In genomic region chr9:123814821-123815220, GRCm38 (mm10) we compare ENCODE assay signal across 24 mouse cellular contexts. TPM values are rescaled to one million over a fixed set of nuclear protein-coding genes. Genes with fewer than 3 reads are reported as not detected.
A peak's percentile ranks its signal among the peaks of the same experiment; 100 is the strongest.
DNase-seq lines count a peak whose midpoint lies in the region; ATAC-seq and TF ChIP-seq lines count a peak whose summit lies in the region.
"Had no signal": no experiment of that assay in that cellular context is flagged by ENCODE, and none has a peak within 500 bp of the region (broad histone marks: within the 10 kb centered on the region; RNA-seq: fewer than 3 reads in every experiment).

No protein-coding gene starts in this region.

- ATAC-seq in cerebellum, adult (ENCODE audit: insufficient number of reproducible peaks, low FRiP score, low TSS enrichment), result 0 out of 2 replicates have a peak, but pooled peaks have one; percentile 49
- ATAC-seq in erythroblast, adult 5-6 weeks (replicated peaks; ENCODE audit: low FRiP score, poor library complexity, severe bottlenecking), result no peak
- ATAC-seq: midbrain, embryonic 13.5 days; Patski had no signal

- DNase-seq in cerebellum, postnatal 4 days (ENCODE audit: low spot score in 2 of 2), result no peak
- peak; percentile 43 for DNase-seq in cerebellum, adult 8-10 months
- DNase-seq in fat pad, adult 2 months (ENCODE audit: extremely low read depth, low read depth, low spot score), result peak; percentile 21
- no peak for DNase-seq in layer of hippocampus, postnatal 14 days (ENCODE audit: low spot score in 2 of 2)
- DNase-seq in neural tube, embryonic 10.5 days (ENCODE audit: extremely low spot score, low spot score), result no peak
- DNase-seq: adrenal gland, postnatal 14 days; gastrocnemius, postnatal 10 days; kidney, adult 8-10 months; kidney, postnatal 14 days; lung, adult 18-20 months had no signal

- TF ChIP-seq CTCF in bone marrow macrophage, adult 2 months (IDR thresholded peaks at IDR 0.05; ENCODE audit: low read depth, low read length), result no peak

- TF ChIP-seq POLR2A in bone marrow macrophage, adult 2 months (IDR thresholded peaks at IDR 0.05; ENCODE audit: borderline replicate concordance, low read depth, low read length), result no peak

- no peak overlapping the region for H3K4me3 ChIP-seq in bone marrow macrophage, adult 2 months (ENCODE audit: insufficient read depth, low read length)
- H3K4me3 ChIP-seq: embryonic facial prominence, embryonic 13.5 days; forebrain, embryonic 10.5 days; hindbrain, embryonic 13.5 days; left cerebral cortex, adult 2 months; midbrain, embryonic 13.5 days had no signal

- peaks cover 32% of the 10 kb centered on the region for H3K4me1 ChIP-seq in bone marrow macrophage, adult 2 months (ENCODE audit: control insufficient read depth, insufficient read depth, low read length)
- H3K4me1 ChIP-seq: embryonic facial prominence, embryonic 13.5 days; forebrain, embryonic 10.5 days; hindbrain, embryonic 13.5 days; midbrain, embryonic 13.5 days had no signal

- H3K27ac ChIP-seq in bone marrow macrophage, adult 2 months (ENCODE audit: insufficient read depth, low read depth, low read length), result peak overlapping the region; percentile 72
- H3K27ac ChIP-seq: embryonic facial prominence, embryonic 13.5 days; forebrain, embryonic 10.5 days; hindbrain, embryonic 13.5 days; left cerebral cortex, adult 2 months; midbrain, embryonic 13.5 days had no signal

RNA-seq across cellular contexts. Expression of gene Cxcr6, which starts 8.5 kb away (rescaled TPM):
- not detected in 2 replicates for polyA plus RNA-seq in bone marrow macrophage, adult 2 months (2012; ENCODE audit: insufficient read depth, insufficient read length, missing spikeins)
- total RNA-seq in erythroblast, adult 5-6 weeks (2015; ENCODE audit: low replicate concordance), result 1.3 TPM in 1 of 2 replicates, not detected in the other
- 0.77 and 1.3 TPM in 2 replicates for total RNA-seq in erythroblast, adult 5-6 weeks (2017; ENCODE audit: low replicate concordance)
- total RNA-seq in layer of hippocampus, postnatal 14 days (2021), result not detected
- total RNA-seq: adrenal gland, postnatal 14 days; gastrocnemius, postnatal 10 days; heart, postnatal 10 days; layer of hippocampus, adult 8-10 months; left cerebral cortex, adult 2 months had no signal

RNA-seq across cellular contexts. Expression of gene Fyco1, which starts 36.9 kb away (rescaled TPM):
- 15.0 and 16.2 TPM in 2 replicates for polyA plus RNA-seq in bone marrow macrophage, adult 2 months (2012; ENCODE audit: insufficient read depth, insufficient read length, missing spikeins)
- total RNA-seq in erythroblast, adult 5-6 weeks (2015; ENCODE audit: low replicate concordance), result 10.9 and 12.3 TPM in 2 replicates
- 6.5 and 9.1 TPM in 2 replicates for total RNA-seq in erythroblast, adult 5-6 weeks (2017; ENCODE audit: low replicate concordance)
- total RNA-seq in layer of hippocampus, postnatal 14 days (2021), result 10 to 100 TPM; 29.6 to 30.4 TPM

RNA-seq across cellular contexts. Expression of gene Xcr1, which starts 47.0 kb away (rescaled TPM):
- not detected in 2 replicates for polyA plus RNA-seq in bone marrow macrophage, adult 2 months (2012; ENCODE audit: insufficient read depth, insufficient read length, missing spikeins)
- not detected in 2 replicates for total RNA-seq in erythroblast, adult 5-6 weeks (2015; ENCODE audit: low replicate concordance)
- 0.70 TPM in 1 of 2 replicates, not detected in the other for total RNA-seq in erythroblast, adult 5-6 weeks (2017; ENCODE audit: low replicate concordance)
- not detected for total RNA-seq in layer of hippocampus, postnatal 14 days (2021)
- total RNA-seq: heart, adult 8-10 months; heart, postnatal 10 days; layer of hippocampus, adult 8-10 months; left cerebral cortex, adult 2 months had no signal
- polyA plus RNA-seq: embryonic facial prominence, embryonic 13.5 days; liver, embryonic 11.5 days; stomach, embryonic 16.5 days had no signal

Comparison
In these comparisons a context has a peak if more than half of its experiments do, and no peak if none do; other contexts are left out.
1. DNase-seq: peak in cerebellum, adult 8-10 months (single experiment) and fat pad, adult 2 months (single experiment); none in cerebellum, postnatal 4 days (0 of 2), layer of hippocampus, postnatal 14 days (0 of 2) and neural tube, embryonic 10.5 days (single experiment).